Mouse (Mus musculus): ENCODE measurements at regions not wholly inside any gene's neighbourhood (a gene's known extent, or its start where the extent isn't known, plus 50 kb on each side); places are given as distances from the start of the nearest gene placed in this dataset.

GRCm38 (mm10) chr1:177531791-177532190 is 89.6 kb downstream of the Zbtb18 start:
- no peak for TF ChIP-seq POLR2A (IDR thresholded peaks at IDR 0.05; ENCODE audit: borderline replicate concordance, low read depth, low read length)
- TF ChIP-seq CTCF (IDR thresholded peaks at IDR 0.05; ENCODE audit: low read depth, low read length): no peak
- Histone ChIP-seq H3K4me1 (ENCODE audit: control insufficient read depth, insufficient read depth, low read length) (no peaks in the 10 kb centered on the region), H3K27ac (ENCODE audit: insufficient read depth, low read depth, low read length) (no peak overlapping the region), H3K4me3 (ENCODE audit: insufficient read depth, low read length) (no peak overlapping the region)

DNA sequence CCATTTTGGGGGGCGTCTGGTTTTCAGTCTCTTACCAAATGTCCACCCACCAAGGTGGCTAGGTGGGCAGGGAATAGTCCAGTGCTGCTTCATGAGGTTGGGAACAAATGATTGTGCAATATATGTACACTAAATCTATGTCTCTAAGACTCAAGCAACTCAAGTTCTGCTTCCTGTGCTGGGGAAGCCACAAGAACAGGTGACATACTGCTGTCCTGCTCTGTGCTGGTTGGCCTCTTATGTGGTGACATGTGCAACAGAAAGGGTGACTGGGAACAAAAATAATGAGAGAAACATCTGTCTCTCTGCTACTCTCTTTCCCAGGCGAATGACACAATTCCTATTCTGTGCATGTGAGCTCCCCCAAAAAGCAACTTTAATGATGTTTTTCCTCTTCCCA is 90.5 kb downstream of the Zbtb18 start:
- no peak overlapping the region for H3K27ac ChIP-seq (ENCODE audit: insufficient read depth, low read depth, low read length)
- TF ChIP-seq POLR2A (IDR thresholded peaks at IDR 0.05; ENCODE audit: borderline replicate concordance, low read depth, low read length) (no peak), CTCF (IDR thresholded peaks at IDR 0.05; ENCODE audit: low read depth, low read length) (no peak)

GRCm38 (mm10) chr1:177533332-177533731 is 91.2 kb downstream of the Zbtb18 start:
- H3K4me3 ChIP-seq (ENCODE audit: insufficient read depth, low read length): no peak overlapping the region
- H3K27ac ChIP-seq (ENCODE audit: insufficient read depth, low read depth, low read length): no peak overlapping the region
- TF ChIP-seq CTCF (IDR thresholded peaks at IDR 0.05; ENCODE audit: low read depth, low read length) (no peak), POLR2A (IDR thresholded peaks at IDR 0.05; ENCODE audit: borderline replicate concordance, low read depth, low read length) (no peak)
- no peaks in the 10 kb centered on the region for H3K4me1 ChIP-seq (ENCODE audit: control insufficient read depth, insufficient read depth, low read length)

More for the DNA sequence above, 90.5 kb downstream of the Zbtb18 start:
- no peak overlapping the region for H3K4me3 ChIP-seq (ENCODE audit: insufficient read depth, low read length)
- H3K4me1 ChIP-seq (ENCODE audit: control insufficient read depth, insufficient read depth, low read length): no peaks in the 10 kb centered on the region

GRCm38 (mm10) chr1:177545031-177545735 is 103.0 kb downstream of the Zbtb18 start:
- TF ChIP-seq CTCF (IDR thresholded peaks at IDR 0.05; ENCODE audit: low read depth, low read length): no peak
- Histone ChIP-seq H3K4me3 (ENCODE audit: insufficient read depth, low read length) (no peak overlapping the region), H3K4me1 (ENCODE audit: control insufficient read depth, insufficient read depth, low read length) (no peaks in the 10 kb centered on the region), H3K27ac (ENCODE audit: insufficient read depth, low read depth, low read length) (no peak overlapping the region)

DNA sequence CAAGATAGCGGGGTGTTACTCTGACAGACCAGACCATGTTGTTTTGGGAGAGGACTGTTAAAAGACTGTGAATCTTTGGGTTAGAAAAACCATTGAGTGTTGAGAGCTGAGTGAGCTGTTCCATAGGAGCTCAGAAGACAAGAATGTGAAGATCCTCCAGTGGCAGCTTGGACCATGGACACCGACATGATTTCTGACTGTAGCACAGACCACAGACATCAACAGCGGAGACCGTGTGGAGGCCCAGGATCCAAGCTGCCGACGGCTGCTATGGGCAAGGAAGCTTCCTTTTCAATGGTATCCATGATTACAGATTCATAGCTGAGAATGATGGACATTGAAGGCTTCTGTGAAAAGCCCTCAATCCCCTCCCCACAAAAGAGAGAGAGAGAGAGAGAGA is 105.6 kb downstream of the Zbtb18 start:
- no peaks in the 10 kb centered on the region for H3K4me1 ChIP-seq (ENCODE audit: control insufficient read depth, insufficient read depth, low read length)

DNA sequence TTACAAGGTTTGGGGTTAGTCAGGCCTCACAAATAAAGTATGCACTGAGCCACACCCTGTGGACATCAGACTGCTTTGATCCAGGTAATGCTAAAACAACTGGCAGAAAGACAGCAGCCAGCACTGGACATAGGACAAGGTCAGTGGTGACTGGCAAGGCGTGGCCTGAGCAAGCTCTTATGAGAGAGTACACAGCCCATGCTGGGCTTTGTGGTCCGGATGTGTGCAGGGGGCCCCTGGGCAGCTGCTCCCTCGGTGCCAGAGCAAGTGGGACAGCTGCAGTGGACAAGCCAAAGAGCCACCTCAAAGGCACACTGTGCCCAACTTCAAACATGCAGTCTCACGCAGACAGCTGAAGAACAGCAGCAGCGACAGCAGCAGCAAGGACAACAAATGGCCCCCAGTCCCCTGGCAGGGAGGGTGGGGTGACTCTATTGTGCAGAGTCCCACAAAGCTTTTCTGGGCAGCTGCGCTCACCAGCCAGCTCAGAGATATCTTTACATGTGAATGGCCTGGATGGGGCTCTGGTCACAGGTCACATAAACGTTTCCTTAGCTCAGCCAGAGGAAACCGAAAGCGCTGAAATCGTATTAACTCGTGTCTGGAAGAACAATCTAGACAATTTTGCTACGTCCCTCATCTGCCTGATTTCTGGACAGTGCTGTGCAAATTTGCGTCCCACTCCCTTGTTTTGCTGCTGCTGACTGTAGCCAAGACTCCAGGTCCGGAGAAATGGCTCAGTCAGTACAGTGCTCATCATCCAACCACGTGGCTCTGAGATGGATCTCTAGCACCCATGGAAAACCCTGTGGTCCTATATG is 113.5 kb downstream of the Zbtb18 start:
- Histone ChIP-seq H3K27ac (ENCODE audit: insufficient read depth, low read depth, low read length) (no peak overlapping the region), H3K4me3 (ENCODE audit: insufficient read depth, low read length) (peak overlapping the region; percentile 51), H3K4me1 (ENCODE audit: control insufficient read depth, insufficient read depth, low read length) (no peaks in the 10 kb centered on the region)
- no peak for TF ChIP-seq CTCF (IDR thresholded peaks at IDR 0.05; ENCODE audit: low read depth, low read length)
- TF ChIP-seq POLR2A (IDR thresholded peaks at IDR 0.05; ENCODE audit: borderline replicate concordance, low read depth, low read length): no peak

More for the DNA sequence above, 105.6 kb downstream of the Zbtb18 start:
- Histone ChIP-seq H3K4me3 (ENCODE audit: insufficient read depth, low read length) (no peak overlapping the region), H3K27ac (ENCODE audit: insufficient read depth, low read depth, low read length) (no peak overlapping the region)
- no peak for TF ChIP-seq CTCF (IDR thresholded peaks at IDR 0.05; ENCODE audit: low read depth, low read length)
- no peak for TF ChIP-seq POLR2A (IDR thresholded peaks at IDR 0.05; ENCODE audit: borderline replicate concordance, low read depth, low read length)

DNA sequence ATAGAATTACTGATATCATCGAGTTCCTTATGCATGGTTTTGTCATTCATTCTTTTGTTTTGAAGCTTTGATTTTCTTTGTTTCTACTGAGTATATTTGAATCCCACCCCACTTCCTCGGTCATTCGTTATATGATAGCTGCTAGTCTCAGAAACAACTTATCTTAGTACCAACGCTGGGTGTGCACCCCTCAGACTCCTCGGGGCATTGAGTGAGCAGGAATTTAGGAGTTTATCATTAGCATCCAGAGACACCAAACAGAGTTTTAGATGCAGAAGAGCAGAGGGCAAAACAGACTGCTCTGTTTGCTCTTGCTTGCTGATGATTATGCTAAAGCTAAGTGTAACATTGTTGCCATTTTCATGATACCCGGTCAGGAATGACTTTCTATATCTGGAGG is 115.3 kb downstream of the Zbtb18 start:
- Histone ChIP-seq H3K27ac (ENCODE audit: insufficient read depth, low read depth, low read length) (no peak overlapping the region), H3K4me3 (ENCODE audit: insufficient read depth, low read length) (no peak overlapping the region), H3K4me1 (ENCODE audit: control insufficient read depth, insufficient read depth, low read length) (no peaks in the 10 kb centered on the region)
- TF ChIP-seq POLR2A (IDR thresholded peaks at IDR 0.05; ENCODE audit: borderline replicate concordance, low read depth, low read length) (no peak), CTCF (IDR thresholded peaks at IDR 0.05; ENCODE audit: low read depth, low read length) (no peak)

DNA sequence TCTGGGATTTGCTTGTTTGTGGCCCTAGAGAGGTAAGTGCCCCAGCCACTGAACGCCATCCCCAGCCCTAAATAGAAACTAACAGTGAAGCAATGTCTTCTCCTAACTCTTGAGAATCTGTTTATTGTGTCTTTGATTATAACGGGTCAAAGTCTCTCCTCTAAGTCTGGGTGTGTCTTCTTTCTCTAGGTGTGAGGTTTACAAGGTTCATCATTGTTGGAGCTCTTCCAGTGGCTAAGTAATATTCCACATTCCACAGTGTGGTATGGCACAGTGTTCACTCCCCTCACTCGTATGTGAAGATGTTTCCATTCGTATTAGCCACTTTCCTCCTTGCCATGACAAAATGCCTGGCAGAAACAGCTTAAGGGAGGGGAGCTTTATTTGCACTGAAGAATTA is 115.7 kb downstream of the Zbtb18 start:
- Histone ChIP-seq H3K27ac (ENCODE audit: insufficient read depth, low read depth, low read length) (no peak overlapping the region), H3K4me3 (ENCODE audit: insufficient read depth, low read length) (no peak overlapping the region), H3K4me1 (ENCODE audit: control insufficient read depth, insufficient read depth, low read length) (no peaks in the 10 kb centered on the region)
- TF ChIP-seq POLR2A (IDR thresholded peaks at IDR 0.05; ENCODE audit: borderline replicate concordance, low read depth, low read length) (no peak), CTCF (IDR thresholded peaks at IDR 0.05; ENCODE audit: low read depth, low read length) (no peak)

GRCm38 (mm10) chr1:177561716-177562588 is 119.8 kb downstream of the Zbtb18 start:
- H3K27ac ChIP-seq (ENCODE audit: insufficient read depth, low read depth, low read length): no peak overlapping the region
- TF ChIP-seq CTCF (IDR thresholded peaks at IDR 0.05; ENCODE audit: low read depth, low read length) (no peak), POLR2A (IDR thresholded peaks at IDR 0.05; ENCODE audit: borderline replicate concordance, low read depth, low read length) (no peak)
- 0 out of 2 replicates have a peak, but pooled peaks cover 4% of the 10 kb centered on the region for H3K4me1 ChIP-seq (ENCODE audit: control insufficient read depth, insufficient read depth, low read length)
- no peak overlapping the region for H3K4me3 ChIP-seq (ENCODE audit: insufficient read depth, low read length)

Measured in bone marrow macrophage, adult 2 months (primary cell).